Mouse (Mus musculus) C2C12 (cell line): ENCODE results near the gene Tnn.

Source experiments
- CEBPB ChIP-seq: IDR thresholded peaks from one replicate; pipeline ENCODE4 v1.6.1; 2011; ENCODE audit warnings: low read depth, mild to moderate bottlenecking, control low read depth, moderate library complexity
- CTCF ChIP-seq: IDR thresholded peaks from one replicate; pipeline ENCODE4 v1.5.1; 2011; ENCODE audit not compliant: control insufficient read depth, insufficient read depth, insufficient read length
- USF1 ChIP-seq: IDR thresholded peaks from one replicate; pipeline ENCODE4 v1.6.1; 2011; ENCODE audit warnings: low read depth, mild to moderate bottlenecking, control low read depth, moderate library complexity

DNA sequence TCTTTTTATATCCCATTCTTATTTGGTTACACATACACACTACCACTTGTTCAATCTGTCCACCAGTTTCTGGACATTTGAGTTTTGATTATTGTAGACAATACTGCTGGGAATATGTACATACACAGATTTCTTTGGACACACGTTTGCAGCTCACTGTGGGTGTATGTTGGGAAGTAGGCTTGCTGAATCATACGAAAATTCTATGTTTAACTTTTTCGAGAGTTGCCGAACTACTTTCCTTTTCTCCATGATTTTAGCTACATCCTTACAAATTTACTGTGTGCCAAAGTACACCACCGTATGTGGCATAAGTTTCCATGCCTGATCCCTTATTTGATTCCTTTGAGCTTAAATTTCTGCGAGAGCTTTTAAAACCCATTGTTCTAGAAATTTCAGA is 102.5 kb downstream of the Tnn start:
- no peak for TF ChIP-seq USF1
- TF ChIP-seq CTCF: no peak
- TF ChIP-seq CEBPB: no peak
